Mouse (Mus musculus) MEL (cell line): Measurements from ENCODE around the gene Psenen. TPM values are rescaled to one million over a fixed set of nuclear protein-coding genes. Genes with fewer than 3 reads are reported as not detected.

Experiments
- DNase-seq: peaks from one replicate; pipeline ENCODE4 v3.0.0; 2011; ENCODE audit warnings: low read depth, low spot score
- H3K27ac ChIP-seq: 2 replicates; pipeline ENCODE4 v1.5.1; 2012; ENCODE audit warnings: low read depth, mild to moderate bottlenecking, control low read depth, low read length, moderate library complexity; ENCODE audit not compliant: control insufficient read depth
- H3K27me3 ChIP-seq, 2 experiments: fragments of 150-350 bp in 1 of 2; sonication (generic) in 1 of 2; 2 replicates each; pipeline ENCODE4 v1.6.1; 2012; ENCODE audit warnings: low read length in 2 of 2, mild to moderate bottlenecking in 2 of 2, improper control_type of control experiment in 1 of 2, moderate library complexity in 1 of 2; ENCODE audit not compliant: insufficient read depth in 2 of 2, control insufficient read depth in 1 of 2
- H3K36me3 ChIP-seq, 2 experiments: 2 replicates each; pipeline ENCODE4 v1.6.1; 2012 to 2014; ENCODE audit warnings: low read length in 2 of 2, improper control_type of control experiment in 1 of 2, inconsistent platforms in 1 of 2, mild to moderate bottlenecking in 1 of 2; ENCODE audit not compliant: insufficient read depth in 2 of 2, control insufficient read depth in 1 of 2
- H3K4me1 ChIP-seq, 2 experiments: fragments of 150-350 bp in 1 of 2; sonication (generic) in 1 of 2; 2 replicates each; pipeline ENCODE4 v1.6.1; 2012; ENCODE audit warnings: low read length in 2 of 2, improper control_type of control experiment in 1 of 2, mild to moderate bottlenecking in 1 of 2; ENCODE audit not compliant: insufficient read depth in 2 of 2, control insufficient read depth in 1 of 2
- H3K4me3 ChIP-seq, 2 experiments: fragments of 150-350 bp in 1 of 2; sonication (generic) in 1 of 2; 2 replicates each; pipeline ENCODE4 v1.5.1; 2012; ENCODE audit warnings: low read depth in 2 of 2, low read length in 2 of 2, mild to moderate bottlenecking in 2 of 2, moderate library complexity in 2 of 2, control low read depth in 1 of 2, improper control_type of control experiment in 1 of 2; ENCODE audit not compliant: control insufficient read depth in 1 of 2, insufficient read depth in 1 of 2
- H3K79me2 ChIP-seq: 2 replicates; pipeline ENCODE4 v1.6.1; 2012; ENCODE audit warnings: mild to moderate bottlenecking, low read length, moderate library complexity; ENCODE audit not compliant: control insufficient read depth, poor library complexity, insufficient read depth
- H3K9ac ChIP-seq: 2 replicates; pipeline ENCODE4 v1.6.1; 2012; ENCODE audit warnings: low read depth, mild to moderate bottlenecking, control low read depth, low read length, moderate library complexity; ENCODE audit not compliant: control insufficient read depth, poor library complexity, severe bottlenecking
- H3K9me3 ChIP-seq: fragments of 150-350 bp; sonication (generic); replicated peaks from 2 replicates; pipeline ENCODE4 v1.6.1; 2012; ENCODE audit warnings: mild to moderate bottlenecking, low read length, improper control_type of control experiment, moderate library complexity; ENCODE audit not compliant: insufficient read depth
- BHLHE40 ChIP-seq: IDR thresholded peaks from 2 replicates; pipeline ENCODE4 v1.6.1; 2012; ENCODE audit warnings: low read depth, mild to moderate bottlenecking, inconsistent platforms, low read length, improper control_type of control experiment, borderline replicate concordance
- CHD1 ChIP-seq: IDR thresholded peaks from 2 replicates; pipeline ENCODE4 v1.6.1; 2012; ENCODE audit warnings: low read depth, mild to moderate bottlenecking, inconsistent platforms, low read length, improper control_type of control experiment
- CHD2 ChIP-seq: IDR thresholded peaks from 2 replicates; pipeline ENCODE4 v1.6.1; 2011; ENCODE audit warnings: low read length, improper control_type of control experiment
- CTCF ChIP-seq, 3 experiments: IDR thresholded peaks in 2 of 3; conservative IDR thresholded peaks in 1 of 3; 2 replicates each; pipeline ENCODE4 v1.5.1; 2011 to 2012; ENCODE audit warnings: low read length in 3 of 3, low read depth in 2 of 3, mild to moderate bottlenecking in 2 of 3, improper control_type of control experiment in 1 of 3, inconsistent platforms in 1 of 3, mixed read lengths in 1 of 3, moderate library complexity in 1 of 3; ENCODE audit not compliant: control insufficient read depth in 1 of 3, insufficient read depth in 1 of 3, poor library complexity in 1 of 3, severe bottlenecking in 1 of 3
- E2F4 ChIP-seq: IDR thresholded peaks from 2 replicates; pipeline ENCODE4 v1.6.1; 2011; ENCODE audit warnings: low read depth, low read length, improper control_type of control experiment, borderline replicate concordance
- ELF1 ChIP-seq: IDR thresholded peaks from 2 replicates; pipeline ENCODE4 v1.6.1; 2014; ENCODE audit warnings: low read depth, mild to moderate bottlenecking, inconsistent platforms, low read length, improper control_type of control experiment, moderate library complexity
- EP300 ChIP-seq, 2 experiments: IDR thresholded peaks; 2 replicates each; pipeline ENCODE4 v1.6.1; 2011; ENCODE audit warnings: improper control_type of control experiment in 2 of 2, low read length in 2 of 2, low read depth in 1 of 2, mild to moderate bottlenecking in 1 of 2
- ETS1 ChIP-seq: IDR thresholded peaks from 2 replicates; pipeline ENCODE4 v1.6.1; 2012; ENCODE audit warnings: low read depth, mild to moderate bottlenecking, inconsistent platforms, low read length, improper control_type of control experiment, moderate library complexity
- GABPA ChIP-seq: IDR thresholded peaks from 2 replicates; pipeline ENCODE4 v1.6.1; 2012; ENCODE audit warnings: low read depth, mild to moderate bottlenecking, inconsistent platforms, low read length, improper control_type of control experiment, moderate library complexity
- GATA1 ChIP-seq: IDR thresholded peaks from 2 replicates; pipeline ENCODE4 v1.6.1; 2011; ENCODE audit warnings: low read depth, low read length, improper control_type of control experiment
- HCFC1 ChIP-seq: IDR thresholded peaks from 2 replicates; pipeline ENCODE4 v1.6.1; 2012; ENCODE audit warnings: low read depth, mild to moderate bottlenecking, inconsistent platforms, low read length, improper control_type of control experiment, moderate library complexity
- JUND ChIP-seq: IDR thresholded peaks from 2 replicates; pipeline ENCODE4 v1.6.1; 2011; ENCODE audit warnings: low read depth, mild to moderate bottlenecking, improper control_type of control experiment, low read length
- KAT2A ChIP-seq: conservative IDR thresholded peaks from 2 replicates; pipeline ENCODE4 v1.6.1; 2012; ENCODE audit warnings: low read depth, low read length, improper control_type of control experiment, inconsistent platforms
- MAX ChIP-seq: IDR thresholded peaks from 2 replicates; pipeline ENCODE4 v1.6.1; 2011; ENCODE audit warnings: low read length, improper control_type of control experiment
- MAZ ChIP-seq: IDR thresholded peaks from 2 replicates; pipeline ENCODE4 v1.6.1; 2012; ENCODE audit warnings: low read depth, mild to moderate bottlenecking, inconsistent platforms, low read length, improper control_type of control experiment
- MEF2A ChIP-seq: IDR thresholded peaks from 2 replicates; pipeline ENCODE4 v1.6.1; 2014; ENCODE audit warnings: low read depth, mild to moderate bottlenecking, inconsistent platforms, low read length, improper control_type of control experiment; ENCODE audit not compliant: poor library complexity, insufficient replicate concordance, severe bottlenecking; ENCODE audit errors: extremely low read depth
- MXI1 ChIP-seq: IDR thresholded peaks from 2 replicates; pipeline ENCODE4 v1.6.1; 2011; ENCODE audit warnings: mild to moderate bottlenecking, low read depth, low read length, improper control_type of control experiment
- MYB ChIP-seq: IDR thresholded peaks from 2 replicates; pipeline ENCODE4 v1.6.1; 2011; ENCODE audit warnings: mild to moderate bottlenecking, low read depth, low read length, improper control_type of control experiment
- MYC ChIP-seq: IDR thresholded peaks from 2 replicates; pipeline ENCODE4 v1.6.1; 2011; ENCODE audit warnings: low read depth, mild to moderate bottlenecking, low read length, improper control_type of control experiment, moderate library complexity
- NELFE ChIP-seq: IDR thresholded peaks from 2 replicates; pipeline ENCODE4 v1.6.1; 2011; ENCODE audit warnings: low read depth, low read length, improper control_type of control experiment
- NRF1 ChIP-seq: IDR thresholded peaks from 2 replicates; pipeline ENCODE4 v1.6.1; 2014; ENCODE audit warnings: low read depth, mild to moderate bottlenecking, inconsistent platforms, low read length, improper control_type of control experiment, moderate library complexity; ENCODE audit not compliant: poor library complexity, insufficient read depth, severe bottlenecking
- POLR2A ChIP-seq, 2 experiments: IDR thresholded peaks; 2 replicates each; pipeline ENCODE4 v1.6.1; 2011 to 2012; ENCODE audit warnings: low read length in 2 of 2, mild to moderate bottlenecking in 2 of 2, control low read depth in 1 of 2, improper control_type of control experiment in 1 of 2, low read depth in 1 of 2, moderate library complexity in 1 of 2; ENCODE audit not compliant: control insufficient read depth in 1 of 2, insufficient read depth in 1 of 2, poor library complexity in 1 of 2
- POLR2AphosphoS5 ChIP-seq: IDR thresholded peaks from 2 replicates; pipeline ENCODE4 v1.6.1; 2012; ENCODE audit warnings: low read depth, borderline replicate concordance, mild to moderate bottlenecking, inconsistent platforms, low read length, moderate library complexity, mixed read lengths
- RAD21 ChIP-seq: IDR thresholded peaks from 2 replicates; pipeline ENCODE4 v1.6.1; 2011; ENCODE audit warnings: mild to moderate bottlenecking, low read depth, low read length, improper control_type of control experiment
- RCOR1 ChIP-seq: IDR thresholded peaks from 2 replicates; pipeline ENCODE4 v1.6.1; 2012; ENCODE audit warnings: low read depth, mild to moderate bottlenecking, inconsistent platforms, low read length, improper control_type of control experiment
- SIN3A ChIP-seq: IDR thresholded peaks from 2 replicates; pipeline ENCODE4 v1.6.1; 2012; ENCODE audit warnings: low read length, improper control_type of control experiment, inconsistent platforms
- SMC3 ChIP-seq: IDR thresholded peaks from 2 replicates; pipeline ENCODE4 v1.6.1; 2011; ENCODE audit warnings: low read depth, low read length, improper control_type of control experiment
- TAL1 ChIP-seq: IDR thresholded peaks from 2 replicates; pipeline ENCODE4 v1.6.1; 2012; ENCODE audit warnings: mild to moderate bottlenecking, inconsistent platforms, low read length, moderate library complexity, mixed read lengths
- TBP ChIP-seq: IDR thresholded peaks from 2 replicates; pipeline ENCODE4 v1.8.0; 2011; ENCODE audit warnings: low read depth, low read length, improper control_type of control experiment
- TCF12 ChIP-seq: IDR thresholded peaks from 2 replicates; pipeline ENCODE4 v1.6.1; 2014; ENCODE audit warnings: low read depth, mild to moderate bottlenecking, inconsistent platforms, low read length, improper control_type of control experiment, moderate library complexity
- UBTF ChIP-seq: IDR thresholded peaks from 2 replicates; pipeline ENCODE4 v1.6.1; 2012; ENCODE audit warnings: low read depth, mild to moderate bottlenecking, inconsistent platforms, low read length, improper control_type of control experiment, moderate library complexity, borderline replicate concordance; ENCODE audit not compliant: insufficient read depth
- ZC3H11A ChIP-seq: IDR thresholded peaks from 2 replicates; pipeline ENCODE4 v1.6.1; 2012; ENCODE audit warnings: low read depth, mild to moderate bottlenecking, inconsistent platforms, low read length, improper control_type of control experiment
- ZKSCAN1 ChIP-seq: IDR thresholded peaks from 2 replicates; pipeline ENCODE4 v1.6.1; 2012; ENCODE audit warnings: low read depth, mild to moderate bottlenecking, inconsistent platforms, low read length, improper control_type of control experiment, moderate library complexity
- ZMIZ1 ChIP-seq: IDR thresholded peaks from 2 replicates; pipeline ENCODE4 v1.6.1; 2012; ENCODE audit warnings: low read depth, mild to moderate bottlenecking, inconsistent platforms, low read length, improper control_type of control experiment, moderate library complexity
- ZNF384 ChIP-seq: IDR thresholded peaks from 2 replicates; pipeline ENCODE4 v1.6.1; 2012; ENCODE audit warnings: low read depth, mild to moderate bottlenecking, inconsistent platforms, low read length, improper control_type of control experiment
- polyA plus RNA-seq, 2 experiments: library from polyadenylated mRNA; stranded (reverse) in 1 of 2; unstranded in 1 of 2; fragments of >175 nt in 1 of 2; fragments of >200 nt in 1 of 2; gene quantifications; 2 replicates each; pipeline versions ENCODE4 v1.2.1 to v1.2.4; 2012; ENCODE audit warnings: low replicate concordance in 2 of 2, low read depth in 1 of 2; ENCODE audit not compliant: insufficient read length in 2 of 2, insufficient read depth in 1 of 2, missing spikeins in 1 of 2
- total RNA-seq: library from RNA; depleted of rRNA; stranded (reverse); fragments of 300-350 nt; gene quantifications from 2 replicates; pipeline ENCODE4 v1.2.3, GENCODE M21; 2012; rRNA removed

Psenen gene
- total RNA-seq: 43.0 and 60.8 TPM in 2 replicates
- polyA plus RNA-seq: 100 to 1,000 TPM in 1 of 2 experiments, not detected in 1; 157 TPM

- Histone ChIP-seq H3K4me1 (peaks cover 2 to 15% of the 10 kb centered on the region in 2 experiments; a peak in 2 of 4 replicates), H3K9me3 (no peaks in the 10 kb centered on the region)
- TF ChIP-seq SMC3 (no peak), TBP (no peak), ZKSCAN1 (no peak), NRF1 (peak; percentile 86), SIN3A (peak; percentile 76), MEF2A (no peak), MXI1 (peak; percentile 37; the same call in 1 of the 2 replicates), HCFC1 (peak; percentile 97), ETS1 (0 out of 2 replicates have a peak, but pooled peaks have one; percentile 30), RAD21 (no peak), CHD2 (peak; percentile 90), TAL1 (no peak), MAZ (peak; percentile 30), ELF1 (peak; percentile 70), UBTF (no peak), MYB (no peak), RCOR1 (no peak), JUND (no peak), ZMIZ1 (no peak), BHLHE40 (no peak), GABPA (no peak), KAT2A (peak; percentile 96), POLR2AphosphoS5 (no peak), MAX (peak; percentile 92), E2F4 (no peak), MYC (peak; percentile 76), ZC3H11A (no peak), GATA1 (no peak), NELFE (peak; percentile 56), ZNF384 (peak; percentile 91), POLR2A (IDR thresholded peaks at IDR 0.05; ENCODE audit: control insufficient read depth in 1 of 2, insufficient read depth in 1 of 2, low read depth in 1 of 2, low read length in 2 of 2, poor library complexity in 1 of 2) (peak in 1 of 2 experiments; percentile 50; a peak in 3 of 4 replicates), EP300 (IDR thresholded peaks at IDR 0.05; ENCODE audit: low read depth in 1 of 2, low read length in 2 of 2) (0 out of 4 replicates have a peak, but pooled peaks of 1 of the 2 experiments have one; percentile 33), CHD1 (peak; percentile 97), TCF12 (peak; percentile 57), CTCF (IDR thresholded peaks at IDR 0.05 in 2 of 3, conservative IDR thresholded peaks at IDR 0.05 in 1 of 3; ENCODE audit: control insufficient read depth in 1 of 3, insufficient read depth in 1 of 3, low read depth in 2 of 3, low read length in 3 of 3, poor library complexity in 1 of 3, severe bottlenecking in 1 of 3) (no peak)
These were observed at the start of gene Psenen, which contains the start of the genes U2af1l4 and Gm49396 for GRCm38 (mm10) chr7:30563117-30563905. Gene Psenen, minus strand, starts transcription at chr7:30563627. Gene U2af1l4, plus strand, starts transcription at chr7:30563301. Gene Gm49396, plus strand, starts transcription at chr7:30563344.

More at GRCm38 (mm10) chr7:30563117-30563905, at the start of gene Psenen, which contains the start of the genes U2af1l4 and Gm49396:
- Histone ChIP-seq H3K4me3 (peak within 1 kb of the TSS; percentile 82 to 84), H3K27ac (peak within 1 kb of the TSS; percentile 89), H3K79me2 (peaks cover 17% of the 10 kb centered on the region), H3K36me3 (peaks cover 0 to 8% of the 10 kb centered on the region in 2 experiments; a peak in 2 of 4 replicates), H3K27me3 (no peaks in the 10 kb centered on the region), H3K9ac (peak within 1 kb of the TSS; percentile 94)
- peak; percentile 98 for DNase-seq
